Mouse (Mus musculus) hindbrain, postnatal 0 days (tissue): Measurements from ENCODE around the gene Usp7. TPM values are rescaled to one million over a fixed set of nuclear protein-coding genes. Genes with fewer than 3 reads are reported as not detected.
"Not testable (repeated sequence)": the region's sequence is repeated elsewhere in the genome, so short reads cannot be mapped to it uniquely, and the experiment has no call there.

Experiments
- ATAC-seq: fragments of 200-750 bp; cut with Nextera tagmentation; 2 replicates; pipeline ENCODE4 v1.8.0; 2017; ENCODE audit warnings: mild to moderate bottlenecking, moderate TSS enrichment, moderate library complexity
- DNase-seq: peaks from one replicate; pipeline ENCODE4 v3.0.0-alpha.2; 2015; ENCODE audit warnings: low spot score
- H3K27ac ChIP-seq: fragments of 300-500 bp; sonication (generic); 2 replicates; pipeline ENCODE4 v1.5.1; 2014; ENCODE audit warnings: mild to moderate bottlenecking
- H3K27me3 ChIP-seq: fragments of 300-500 bp; sonication (generic); 2 replicates; pipeline ENCODE4 v1.6.1; 2014; ENCODE audit warnings: low read length, mixed read lengths; ENCODE audit not compliant: insufficient read depth
- H3K36me3 ChIP-seq: fragments of 300-500 bp; sonication (generic); 2 replicates; pipeline ENCODE4 v1.6.1; 2014; ENCODE audit warnings: low read length, mixed read lengths; ENCODE audit not compliant: insufficient read depth
- H3K4me1 ChIP-seq: fragments of 300-500 bp; sonication (generic); 2 replicates; pipeline ENCODE4 v1.6.1; 2014; ENCODE audit warnings: antibody characterized with exemption, low read length, mixed read lengths; ENCODE audit not compliant: insufficient read depth
- H3K4me2 ChIP-seq: fragments of 300-500 bp; sonication (generic); 2 replicates; pipeline ENCODE4 v1.6.1; 2014; ENCODE audit warnings: low read depth, mild to moderate bottlenecking, low read length, moderate library complexity, mixed read lengths
- H3K4me3 ChIP-seq: fragments of 300-500 bp; sonication (generic); 2 replicates; pipeline ENCODE4 v1.5.1; 2014; ENCODE audit warnings: low read length
- H3K9ac ChIP-seq: fragments of 300-500 bp; sonication (generic); replicated peaks from 2 replicates; pipeline ENCODE4 v1.6.1; 2014; ENCODE audit warnings: mild to moderate bottlenecking, low read length, moderate library complexity, mixed read lengths
- H3K9me3 ChIP-seq: fragments of 300-500 bp; sonication (generic); 2 replicates; pipeline ENCODE4 v1.6.1; 2016; ENCODE audit warnings: low read length, mixed read lengths
- CTCF ChIP-seq: IDR thresholded peaks from 2 replicates; pipeline ENCODE4 v1.5.1; 2016; ENCODE audit warnings: antibody characterized with exemption, control low read depth, low read depth
- WGBS: fragments of 180-500 bp; shearing (Covaris S2); extraction: QIAGEN DNeasy Blood & Tissue Kit; methylation state at CpG from one replicate; pipeline ENCODE4 v1.1.7; 2014; 5-methylcytosine and 5-hydroxymethylcytosine counted together
- polyA plus RNA-seq: library from polyadenylated mRNA; unstranded; fragments of >200 nt; fragmentation: Nextera tagmentation; extraction: Ambion mirVana; gene quantifications from 2 replicates; pipeline ENCODE4 v1.2.1, GENCODE M21; 2015
- total RNA-seq: library from RNA; depleted of rRNA; stranded (reverse); fragments of >200 nt; gene quantifications from 2 replicates; pipeline ENCODE4 v1.2.3, GENCODE M21; 2014

Usp7 gene
- total and polyA plus RNA-seq, 2 experiments from 2014 or later: 18.9 to 83.7 TPM

- 56% methylated on average over 9 of the region's 9 CpGs for WGBS
- Histone ChIP-seq H3K9me3 (no peaks in the 10 kb centered on the region), H3K9ac (no peak overlapping the region), H3K4me1 (no peaks in the 10 kb centered on the region), H3K27ac (no peak overlapping the region), H3K36me3 (no peaks in the 10 kb centered on the region), H3K4me2 (no peak overlapping the region), H3K4me3 (no peak overlapping the region), H3K27me3 (no peaks in the 10 kb centered on the region)
- ATAC-seq (no peak), DNase-seq (no peak)
- no peak for TF ChIP-seq CTCF
These were observed 25.9 kb downstream of the Usp7 start for GRCm38 (mm10) chr16:8766196-8766595.

DNA sequence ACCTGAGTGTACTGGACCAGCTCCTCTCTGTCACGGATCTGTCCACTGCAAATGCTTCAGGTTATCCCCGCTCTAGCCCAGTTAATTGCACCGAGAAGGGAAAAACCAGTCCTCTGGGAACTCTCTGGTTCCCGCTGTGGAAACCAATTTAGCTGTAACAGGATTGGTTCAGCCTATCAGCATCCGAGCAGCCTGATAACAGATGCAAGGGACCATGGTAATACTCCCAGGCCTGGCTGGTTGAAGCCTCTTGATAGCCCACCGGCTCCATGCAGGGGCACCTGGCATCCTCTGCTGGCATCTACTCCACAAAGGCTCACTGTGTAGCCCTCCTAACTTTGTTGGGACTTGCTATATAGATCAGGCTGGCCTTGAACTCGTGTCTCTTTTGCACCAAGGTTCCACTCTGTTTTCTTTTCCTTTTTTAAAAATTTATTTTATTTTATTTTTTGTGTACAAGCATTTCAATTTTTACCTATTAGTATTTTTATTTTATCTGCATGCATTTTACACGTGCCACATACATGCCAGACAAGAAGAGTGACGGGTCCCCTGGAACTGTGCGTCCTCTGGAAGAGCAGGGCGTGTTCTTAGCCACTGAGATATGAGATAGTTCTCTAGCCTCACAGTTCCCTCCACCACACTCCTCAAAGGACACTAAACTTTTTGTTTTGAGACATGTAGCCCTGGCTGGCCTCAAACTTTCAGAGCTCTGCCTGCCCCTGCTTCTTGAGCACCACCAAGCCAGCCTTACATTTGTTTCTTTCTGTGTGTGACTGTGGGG is 27.8 kb downstream of the Usp7 start:
- Histone ChIP-seq H3K9me3 (no peaks in the 10 kb centered on the region), H3K4me1 (no peaks in the 10 kb centered on the region), H3K9ac (no peak overlapping the region), H3K27me3 (no peaks in the 10 kb centered on the region), H3K36me3 (no peaks in the 10 kb centered on the region), H3K27ac (no peak overlapping the region), H3K4me2 (no peak overlapping the region), H3K4me3 (no peak overlapping the region)
- DNase-seq (no peak), ATAC-seq (no peak)
- 61% methylated on average over 11 of the region's 11 CpGs for WGBS
- TF ChIP-seq CTCF: no peak

GRCm38 (mm10) chr16:8763028-8763427 is 29.1 kb downstream of the Usp7 start:
- Histone ChIP-seq H3K4me1 (no peaks in the 10 kb centered on the region), H3K27me3 (no peaks in the 10 kb centered on the region), H3K36me3 (no peaks in the 10 kb centered on the region), H3K9ac (no peak overlapping the region), H3K9me3 (no peaks in the 10 kb centered on the region), H3K4me3 (no peak overlapping the region), H3K4me2 (no peak overlapping the region), H3K27ac (no peak overlapping the region)
- DNase-seq: no peak
- TF ChIP-seq CTCF: no peak
- no peak for ATAC-seq
- WGBS: 62% methylated on average over 6 of the region's 6 CpGs

GRCm38 (mm10) chr16:8761894-8762293 is 30.2 kb downstream of the Usp7 start:
- WGBS: 89% methylated on average over 2 of the region's 2 CpGs
- no peak for TF ChIP-seq CTCF
- H3K4me1 ChIP-seq: no peaks in the 10 kb centered on the region
- no peak overlapping the region for H3K9ac ChIP-seq
- ATAC-seq: no peak
- no peaks in the 10 kb centered on the region for H3K9me3 ChIP-seq
- no peak overlapping the region for H3K4me2 ChIP-seq
- no peaks in the 10 kb centered on the region for H3K36me3 ChIP-seq
- no peak for DNase-seq
- no peak overlapping the region for H3K27ac ChIP-seq
- no peak overlapping the region for H3K4me3 ChIP-seq
- H3K27me3 ChIP-seq: no peaks in the 10 kb centered on the region

GRCm38 (mm10) chr16:8761005-8761404 is 31.1 kb downstream of the Usp7 start:
- 91% methylated on average over 7 of the region's 7 CpGs for WGBS
- H3K27me3 ChIP-seq: no peaks in the 10 kb centered on the region
- no peak for DNase-seq
- H3K36me3 ChIP-seq: no peaks in the 10 kb centered on the region
- no peak for TF ChIP-seq CTCF
- ATAC-seq: no peak
- no peak overlapping the region for H3K4me2 ChIP-seq
- H3K4me3 ChIP-seq: no peak overlapping the region
- no peaks in the 10 kb centered on the region for H3K9me3 ChIP-seq
- no peak overlapping the region for H3K9ac ChIP-seq
- H3K27ac ChIP-seq: no peak overlapping the region
- no peaks in the 10 kb centered on the region for H3K4me1 ChIP-seq

GRCm38 (mm10) chr16:8758979-8759378 is 33.1 kb downstream of the Usp7 start:
- H3K27ac ChIP-seq: no peak overlapping the region
- H3K4me2 ChIP-seq: no peak overlapping the region
- H3K4me1 ChIP-seq: no peaks in the 10 kb centered on the region
- TF ChIP-seq CTCF: no peak
- no peaks in the 10 kb centered on the region for H3K36me3 ChIP-seq
- H3K4me3 ChIP-seq: no peak overlapping the region
- 70% methylated on average over 3 of the region's 3 CpGs for WGBS
- ATAC-seq: no peak
- DNase-seq: no peak
- no peak overlapping the region for H3K9ac ChIP-seq
- H3K9me3 ChIP-seq: no peaks in the 10 kb centered on the region
- no peaks in the 10 kb centered on the region for H3K27me3 ChIP-seq

DNA sequence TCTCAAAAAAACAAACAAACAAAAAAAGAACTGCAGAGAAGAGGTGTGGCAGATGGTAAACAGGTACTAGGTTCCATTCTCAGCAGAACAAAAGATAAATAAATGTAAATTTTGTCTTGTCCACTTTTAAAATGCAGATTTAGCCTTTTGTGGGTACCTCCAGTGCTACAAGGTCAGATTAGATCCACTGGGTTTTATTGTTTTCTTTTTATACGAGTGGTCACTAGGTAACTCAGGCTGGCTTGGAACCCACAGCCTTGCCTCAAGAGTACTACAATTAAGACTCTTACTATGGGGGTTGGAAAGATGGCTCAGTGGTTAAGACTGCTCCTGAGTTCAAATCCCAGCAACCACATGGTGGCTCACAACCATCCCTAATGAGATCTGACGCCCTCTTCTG is 33.9 kb downstream of the Usp7 start:
- ATAC-seq (no peak), DNase-seq (no peak)
- H3K4me1 ChIP-seq: no peaks in the 10 kb centered on the region
- no peaks in the 10 kb centered on the region for H3K27me3 ChIP-seq
- H3K4me2 ChIP-seq: no peak overlapping the region
- no peaks in the 10 kb centered on the region for H3K36me3 ChIP-seq
- no peak overlapping the region for H3K9ac ChIP-seq
- no peak overlapping the region for H3K27ac ChIP-seq
- H3K4me3 ChIP-seq: no peak overlapping the region
- H3K9me3 ChIP-seq: no peaks in the 10 kb centered on the region
- TF ChIP-seq CTCF: no peak
- WGBS: 89% methylated on average over 2 of the region's 2 CpGs

DNA sequence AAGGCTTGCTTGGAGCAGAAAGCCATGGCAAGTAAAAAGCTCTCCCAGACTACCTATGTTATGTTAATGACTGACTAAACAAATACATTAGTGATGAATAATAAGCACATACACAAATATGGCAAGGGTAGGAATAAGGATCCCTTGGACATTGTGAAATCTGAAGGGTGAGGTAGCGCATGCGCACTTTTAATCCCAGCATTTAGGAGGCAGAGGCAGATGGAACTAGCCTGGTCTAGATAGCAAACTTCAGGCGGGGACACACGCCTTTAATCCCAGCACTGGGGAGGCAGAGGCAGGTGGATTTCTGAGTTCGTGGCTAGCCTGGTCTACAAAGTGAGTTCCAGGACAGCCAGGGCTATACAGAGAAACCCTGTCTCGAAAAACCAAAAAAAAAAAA is 34.5 kb downstream of the Usp7 start:
- not testable (repeated sequence) for H3K27ac ChIP-seq, H3K9me3 ChIP-seq, H3K27me3 ChIP-seq, H3K9ac ChIP-seq, ATAC-seq, H3K36me3 ChIP-seq, H3K4me1 ChIP-seq, DNase-seq, H3K4me2 ChIP-seq, H3K4me3 ChIP-seq
- 98% methylated on average over 5 of the region's 6 CpGs for WGBS
